Mouse (Mus musculus) kidney, adult 2 months (tissue): ENCODE measurements at regions not wholly inside any gene's neighbourhood (a gene's known extent, or its start where the extent isn't known, plus 50 kb on each side); places are given as distances from the start of the nearest gene placed in this dataset.
A peak's percentile ranks its signal among the peaks of the same experiment; 100 is the strongest.

Experiments
- CTCF ChIP-seq: fragments of 200-500 bp; conservative IDR thresholded peaks from 2 replicates; pipeline ENCODE4 v1.5.1; 2011; ENCODE audit warnings: low read depth, mild to moderate bottlenecking, control low read depth, low read length, moderate library complexity, mixed read lengths; ENCODE audit not compliant: insufficient read depth, insufficient read length
- POLR2A ChIP-seq: fragments of 200-500 bp; IDR thresholded peaks from one replicate; pipeline ENCODE4 v1.6.1; 2011; ENCODE audit warnings: low read depth, low read length, control low read depth

DNA sequence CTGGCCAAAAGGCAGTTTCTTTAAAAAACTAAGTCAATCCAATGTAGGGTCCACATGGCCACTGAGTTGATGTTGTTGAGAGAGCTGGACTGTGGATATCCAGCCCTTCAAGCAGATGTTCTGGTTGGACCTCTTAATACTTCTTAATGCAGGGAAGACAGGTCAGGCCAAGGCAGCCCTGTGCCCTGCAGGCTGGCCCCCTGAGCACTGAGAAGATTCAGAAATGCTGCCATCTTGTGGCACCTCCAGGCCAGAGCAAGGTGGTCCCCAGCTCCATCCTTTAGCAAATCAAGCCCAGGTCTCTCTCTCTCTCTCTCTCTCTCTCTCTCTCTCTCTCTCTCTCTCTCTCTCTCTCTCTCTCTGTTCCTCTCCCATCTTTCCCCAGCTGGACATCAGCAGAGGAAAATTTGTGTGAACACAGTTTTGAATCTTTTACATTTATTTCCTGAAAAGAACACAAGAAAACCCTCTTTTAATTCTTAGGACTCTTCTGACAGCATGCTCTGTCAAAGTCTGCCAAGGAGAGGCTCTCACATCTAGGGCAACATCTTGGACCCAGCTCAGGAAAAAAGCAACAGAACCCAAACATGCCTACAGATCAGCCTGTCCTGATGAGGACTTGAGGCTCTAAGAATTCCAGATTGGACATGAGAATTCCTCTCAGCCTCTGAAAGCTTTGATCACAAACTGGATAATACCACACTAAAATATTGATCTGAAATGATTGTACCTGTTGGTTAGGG is 85.0 kb upstream of the Habp2 start:
- TF ChIP-seq CTCF (peak; percentile 64), POLR2A (no peak)
